Mouse (Mus musculus) brown adipose tissue, adult 24 weeks (tissue): ENCODE data around the gene Troap. TPM values are rescaled to one million over a fixed set of nuclear protein-coding genes. Genes with fewer than 3 reads are reported as not detected.
"Not testable (repeated sequence)": the region's sequence is repeated elsewhere in the genome, so short reads cannot be mapped to it uniquely, and the experiment has no call there.

Experiments used
- H3K27ac ChIP-seq: fragments of 200-500 bp; replicated peaks from 2 replicates; pipeline ENCODE4 v1.5.1; 2012; ENCODE audit warnings: low read depth, mild to moderate bottlenecking, low read length
- H3K4me1 ChIP-seq: fragments of 200-500 bp; 2 replicates; pipeline ENCODE4 v1.6.1; 2012; ENCODE audit warnings: low read length, mixed read lengths; ENCODE audit not compliant: control insufficient read depth, insufficient read depth, insufficient read length
- H3K4me3 ChIP-seq: fragments of 200-500 bp; 2 replicates; pipeline ENCODE4 v1.5.1; 2012; ENCODE audit warnings: low read depth, mild to moderate bottlenecking, low read length, moderate library complexity; ENCODE audit not compliant: insufficient read depth
- polyA plus RNA-seq: library from polyadenylated mRNA; stranded (reverse); fragments of >200 nt; gene quantifications from 2 replicates; pipeline ENCODE4 v1.2.4, GENCODE M21; 2012; ENCODE audit not compliant: missing spikeins, insufficient read depth, insufficient read length

Gene Troap
- polyA plus RNA-seq, 1 experiment, result not detected

- Histone ChIP-seq H3K4me1 (no peaks in the 10 kb centered on the region), H3K4me3 (no peak overlapping the region), H3K27ac (no peak overlapping the region)
Observed at GRCm38 (mm10) chr15:99036249-99036905, 38.0 kb upstream of the Troap start.

GRCm38 (mm10) chr15:99038025-99038424 lies 36.4 kb upstream of the Troap start:
- no peak overlapping the region for H3K27ac ChIP-seq

DNA sequence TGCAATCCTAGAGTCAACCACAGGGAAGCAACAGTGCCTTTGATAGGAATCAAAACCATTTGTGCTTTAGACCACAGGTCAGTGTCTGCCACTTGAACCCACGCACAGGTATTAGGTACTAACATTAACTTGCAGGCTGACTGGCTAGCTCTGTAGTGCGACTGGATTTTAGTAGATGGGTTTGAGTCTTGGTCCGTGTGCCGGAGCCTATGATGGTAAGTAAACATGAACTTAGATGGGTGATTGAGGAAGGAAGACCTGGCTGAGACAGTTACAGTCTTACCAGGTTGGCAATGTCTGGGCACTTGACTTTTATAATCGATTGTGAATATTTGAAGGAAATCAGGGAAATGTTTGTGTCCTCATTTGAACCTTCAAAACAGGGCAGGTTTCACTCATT lies 35.6 kb upstream of the Troap start:
- Histone ChIP-seq H3K4me3 (no peak overlapping the region), H3K4me1 (no peaks in the 10 kb centered on the region), H3K27ac (no peak overlapping the region)

More at GRCm38 (mm10) chr15:99038025-99038424, 36.4 kb upstream of the Troap start:
- H3K4me3 ChIP-seq, result no peak overlapping the region
- no peaks in the 10 kb centered on the region for H3K4me1 ChIP-seq

DNA sequence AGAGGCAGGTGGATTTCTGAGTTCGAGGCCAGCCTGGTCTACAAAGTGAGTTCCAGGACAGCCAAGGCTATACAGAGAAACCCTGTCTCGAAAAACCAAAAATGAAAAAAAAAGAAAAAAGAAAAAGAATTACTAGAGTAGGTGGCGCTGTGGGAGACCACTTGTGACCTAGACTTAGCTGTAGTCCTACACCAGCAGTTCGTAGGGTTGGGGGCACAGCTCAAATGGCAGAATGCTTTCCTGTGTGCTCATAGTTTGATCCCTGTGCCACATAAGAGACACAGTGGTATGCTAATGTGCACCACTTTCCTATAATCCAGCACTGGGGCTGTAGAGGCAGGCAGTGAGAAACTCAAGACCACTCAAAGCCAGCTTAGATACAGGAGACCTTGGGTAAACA lies 35.1 kb upstream of the Troap start:
- no peak overlapping the region for H3K4me3 ChIP-seq
- no peaks in the 10 kb centered on the region for H3K4me1 ChIP-seq
- no peak overlapping the region for H3K27ac ChIP-seq

DNA sequence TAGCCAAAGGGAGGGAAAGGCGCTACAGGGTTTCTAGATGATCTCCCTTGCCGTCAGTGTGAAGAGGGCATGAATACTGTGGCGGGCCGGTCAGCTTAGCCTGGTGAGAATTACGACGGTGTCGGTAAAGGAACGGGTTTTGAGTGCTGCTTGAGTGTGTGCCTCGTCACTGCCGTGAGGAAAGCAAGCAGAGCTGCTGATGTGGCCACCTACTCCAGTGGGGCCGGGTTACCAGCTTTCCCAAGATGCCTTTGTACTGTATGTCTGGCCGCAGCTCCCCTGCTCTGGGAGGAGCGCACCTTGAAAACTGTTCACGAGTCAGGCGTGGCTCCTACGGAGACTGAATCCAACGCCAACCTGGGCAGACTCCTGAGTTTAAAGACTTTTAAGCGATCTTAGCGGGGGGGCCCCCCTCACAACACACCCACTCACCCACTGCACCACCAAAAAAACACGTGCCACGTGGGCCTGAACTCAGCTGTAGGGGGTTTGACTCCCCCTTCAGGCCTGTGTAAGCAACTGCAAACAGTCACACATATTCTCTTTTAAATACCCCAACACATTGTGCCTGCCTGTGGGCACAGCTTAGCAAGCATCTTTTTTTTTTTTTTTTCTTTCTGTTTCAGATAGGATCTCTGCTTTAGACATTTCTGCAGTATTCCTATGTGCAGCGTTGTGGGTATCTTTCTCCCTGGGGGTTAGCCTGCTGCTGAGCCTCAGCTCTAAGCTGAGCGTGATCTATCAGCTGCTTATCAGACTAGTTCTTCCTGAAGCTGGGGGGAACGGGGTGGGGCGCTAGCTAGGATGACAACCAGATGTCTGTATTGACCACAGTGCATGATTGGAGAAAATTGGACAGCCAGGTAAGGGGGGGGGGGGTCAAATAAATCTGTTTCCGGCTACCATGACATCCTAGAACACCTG lies 34.1 kb upstream of the Troap start:
- Histone ChIP-seq H3K4me3 (no peak overlapping the region), H3K27ac (no peak overlapping the region), H3K4me1 (no peaks in the 10 kb centered on the region)

GRCm38 (mm10) chr15:99040920-99041856 lies 33.2 kb upstream of the Troap start:
- Histone ChIP-seq H3K27ac (no peak overlapping the region), H3K4me1 (no peaks in the 10 kb centered on the region), H3K4me3 (no peak overlapping the region)

DNA sequence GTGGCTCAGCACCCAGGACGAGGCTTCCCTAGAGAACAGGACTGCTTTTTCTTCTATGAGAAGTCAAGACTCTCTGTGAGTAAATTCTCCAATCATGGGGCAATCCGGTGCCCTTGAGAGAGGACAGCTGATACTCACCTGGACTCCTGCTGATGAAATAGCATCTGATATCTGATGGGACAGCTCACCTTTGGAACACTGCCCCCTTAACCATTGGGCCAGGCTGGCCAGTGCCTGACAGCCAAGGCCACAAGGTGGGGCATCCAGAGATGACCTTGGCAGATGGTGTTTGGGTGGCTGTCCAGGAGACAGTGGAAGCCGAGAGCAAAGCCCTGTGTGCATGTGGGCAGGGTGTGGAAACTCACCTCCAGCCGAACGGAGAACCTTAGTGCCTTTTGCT lies 32.0 kb upstream of the Troap start:
- Histone ChIP-seq H3K4me3 (no peak overlapping the region), H3K27ac (no peak overlapping the region), H3K4me1 (no peaks in the 10 kb centered on the region)

DNA sequence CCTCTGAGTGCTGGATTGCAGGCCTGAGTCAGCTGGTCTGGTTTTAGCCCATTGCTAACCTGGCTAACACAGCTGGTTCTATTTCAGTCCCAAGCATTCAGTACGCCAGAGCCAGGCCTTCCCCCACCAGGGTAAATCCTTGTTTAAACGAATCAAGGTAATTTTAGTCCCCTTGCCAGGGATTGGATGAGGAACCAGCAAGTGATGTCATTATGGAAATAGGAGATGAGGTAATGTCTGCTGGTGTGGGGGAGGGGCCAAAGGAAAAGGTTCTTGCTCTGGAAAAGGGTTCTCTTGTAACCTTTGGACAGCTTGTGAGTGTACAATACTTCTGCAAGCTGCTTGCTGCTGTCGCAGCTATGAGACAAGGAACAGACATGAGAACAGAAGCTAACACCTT lies 29.5 kb upstream of the Troap start:
- Histone ChIP-seq H3K27ac (peak overlapping the region; percentile 19; the same call in 1 of the 2 replicates), H3K4me1 (no peaks in the 10 kb centered on the region), H3K4me3 (no peak overlapping the region)

- not testable (repeated sequence) for H3K4me3 ChIP-seq, H3K27ac ChIP-seq, H3K4me1 ChIP-seq
Observed at GRCm38 (mm10) chr15:99045734-99046133, 28.6 kb upstream of the Troap start.

- Histone ChIP-seq H3K27ac (no peak overlapping the region), H3K4me3 (no peak overlapping the region), H3K4me1 (no peaks in the 10 kb centered on the region)
Observed at GRCm38 (mm10) chr15:99049473-99050253, 24.7 kb upstream of the Troap start.

DNA sequence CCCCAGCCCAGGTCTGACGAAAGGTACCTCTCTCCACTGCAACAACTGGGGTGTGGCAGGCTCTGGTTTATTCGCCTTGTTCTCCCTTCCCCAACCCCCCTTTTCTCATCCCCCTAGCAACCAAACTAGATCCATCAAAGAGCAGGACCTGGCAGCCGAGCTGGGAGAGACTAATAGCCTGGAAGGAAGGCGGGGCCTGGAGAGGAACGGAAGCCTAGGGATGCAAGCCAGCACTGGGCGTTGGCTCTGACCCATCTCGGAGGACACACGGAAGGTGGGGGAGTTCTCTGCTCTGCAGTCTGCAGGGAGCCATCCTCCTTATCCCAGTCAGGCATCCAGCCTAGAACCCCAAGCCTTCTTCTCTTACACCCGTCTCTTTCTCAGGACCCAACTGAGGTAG lies 21.0 kb upstream of the Troap start:
- Histone ChIP-seq H3K27ac (no peak overlapping the region), H3K4me3 (no peak overlapping the region), H3K4me1 (no peaks in the 10 kb centered on the region)

DNA sequence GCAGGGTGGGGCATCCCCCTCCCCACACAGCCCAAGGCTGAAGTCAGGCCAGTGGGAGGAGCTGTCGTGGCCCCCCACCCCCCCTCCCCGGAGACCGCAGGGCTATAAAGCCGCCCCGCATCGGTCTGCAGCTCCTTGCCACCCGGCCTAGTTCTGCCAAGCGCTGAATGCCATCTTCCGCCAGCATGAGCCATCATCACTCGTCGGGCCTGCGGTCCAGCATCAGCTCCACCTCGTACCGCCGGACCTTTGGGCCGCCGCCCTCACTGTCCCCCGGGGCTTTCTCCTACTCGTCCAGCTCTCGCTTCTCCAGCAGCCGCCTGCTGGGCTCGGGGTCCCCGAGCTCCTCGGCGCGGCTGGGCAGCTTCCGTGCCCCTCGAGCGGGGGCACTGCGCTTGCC lies 19.3 kb upstream of the Troap start, which contains the start of gene Prph:
Prph (plus strand) TSS at position 135 of the 400 bp plus-strand sequence.
- Histone ChIP-seq H3K4me3 (peak within 1 kb of the TSS; percentile 42), H3K4me1 (no peaks in the 10 kb centered on the region), H3K27ac (no peak within 1 kb of the TSS)

- Histone ChIP-seq H3K27ac (no peak overlapping the region), H3K4me3 (peak overlapping the region; percentile 42), H3K4me1 (no peaks in the 10 kb centered on the region)
Observed at GRCm38 (mm10) chr15:99055511-99055961, 18.8 kb upstream of the Troap start.

DNA sequence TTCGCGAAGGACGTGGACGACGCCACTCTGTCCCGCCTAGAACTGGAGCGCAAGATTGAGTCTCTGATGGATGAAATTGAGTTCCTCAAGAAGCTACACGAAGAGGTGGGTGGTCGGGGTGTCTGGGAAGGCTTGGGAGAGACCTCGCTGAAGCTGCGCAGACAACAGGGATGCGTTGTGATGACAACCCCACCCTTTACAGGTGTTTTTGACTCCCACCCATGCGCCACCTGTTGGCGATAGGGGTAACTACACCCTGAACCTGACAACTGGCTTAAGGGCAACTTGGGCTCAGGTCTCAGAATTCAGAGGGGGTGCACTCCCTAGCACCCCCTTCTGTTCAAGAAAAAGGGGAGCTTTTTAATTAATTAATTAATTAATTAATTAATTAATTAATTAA lies 18.0 kb upstream of the Troap start:
- Histone ChIP-seq H3K4me1 (no peaks in the 10 kb centered on the region), H3K4me3 (no peak overlapping the region), H3K27ac (no peak overlapping the region)
